Mouse (Mus musculus): ENCODE measurements at regions not wholly inside any gene's neighbourhood (a gene's known extent, or its start where the extent isn't known, plus 50 kb on each side); places are given as distances from the start of the nearest gene placed in this dataset.
A peak's percentile ranks its signal among the peaks of the same experiment; 100 is the strongest.

- DNase-seq (ENCODE audit: low spot score) (peak; percentile 31), ATAC-seq (no peak)
- 65% methylated on average over 8 of the region's 8 CpGs for WGBS
- Histone ChIP-seq H3K9ac (replicated peaks; ENCODE audit: low read length) (no peak overlapping the region), H3K4me3 (ENCODE audit: low read length) (no peak overlapping the region), H3K27ac (no peak overlapping the region), H3K9me3 (ENCODE audit: low read length) (no peaks in the 10 kb centered on the region), H3K36me3 (ENCODE audit: insufficient read depth, low read length) (no peaks in the 10 kb centered on the region), H3K4me1 (ENCODE audit: insufficient read depth, low read length) (no peaks in the 10 kb centered on the region), H3K4me2 (ENCODE audit: low read depth, low read length) (no peak overlapping the region), H3K27me3 (ENCODE audit: insufficient read depth, low read length) (no peaks in the 10 kb centered on the region)
- no peak for TF ChIP-seq CTCF (IDR thresholded peaks at IDR 0.05; ENCODE audit: low read depth)
Observed at GRCm38 (mm10) chr6:108606231-108606630, 54.2 kb upstream of the Bhlhe40 start.

GRCm38 (mm10) chr6:108608308-108608707 lies 52.1 kb upstream of the Bhlhe40 start:
- H3K4me2 ChIP-seq (ENCODE audit: low read depth, low read length): no peak overlapping the region
- ATAC-seq (no peak), DNase-seq (ENCODE audit: low spot score) (no peak)
- H3K9me3 ChIP-seq (ENCODE audit: low read length): no peaks in the 10 kb centered on the region
- H3K4me3 ChIP-seq (ENCODE audit: low read length): no peak overlapping the region
- H3K27ac ChIP-seq: no peak overlapping the region
- H3K4me1 ChIP-seq (ENCODE audit: insufficient read depth, low read length): no peaks in the 10 kb centered on the region
- no peaks in the 10 kb centered on the region for H3K27me3 ChIP-seq (ENCODE audit: insufficient read depth, low read length)
- 73% methylated on average over 7 of the region's 7 CpGs for WGBS
- H3K9ac ChIP-seq (replicated peaks; ENCODE audit: low read length): no peak overlapping the region
- H3K36me3 ChIP-seq (ENCODE audit: insufficient read depth, low read length): no peaks in the 10 kb centered on the region
- no peak for TF ChIP-seq CTCF (IDR thresholded peaks at IDR 0.05; ENCODE audit: low read depth)
